Mouse (Mus musculus) lung, postnatal 36 days (tissue): ENCODE results near the gene Mrpl20.

Experiments
- DNase-seq: peaks from one replicate; pipeline ENCODE4 v3.0.0; 2022; ENCODE audit warnings: mixed read lengths

Gene Mrpl20

DNA sequence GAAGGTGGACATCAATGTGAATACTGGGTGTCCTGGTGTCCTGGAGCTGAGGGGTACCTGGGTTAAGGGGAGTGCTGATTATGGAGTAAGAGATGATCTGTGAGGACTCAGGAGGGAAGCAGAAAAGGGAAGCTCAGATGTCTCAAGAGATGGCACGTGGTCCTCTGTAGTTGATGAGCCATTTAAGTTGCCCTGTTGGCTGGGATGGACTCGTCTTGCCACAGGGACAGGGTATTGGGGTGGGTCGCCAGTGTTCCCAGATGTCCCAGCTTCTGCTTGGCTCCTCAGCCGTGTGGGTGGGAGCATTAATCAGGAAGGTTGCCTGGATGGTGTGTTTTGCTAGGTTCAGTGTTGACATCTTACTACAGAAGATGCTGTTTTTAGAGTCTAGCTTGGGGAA, 30.6 kb downstream of the Mrpl20 start:
- DNase-seq: peak; percentile 26

DNA sequence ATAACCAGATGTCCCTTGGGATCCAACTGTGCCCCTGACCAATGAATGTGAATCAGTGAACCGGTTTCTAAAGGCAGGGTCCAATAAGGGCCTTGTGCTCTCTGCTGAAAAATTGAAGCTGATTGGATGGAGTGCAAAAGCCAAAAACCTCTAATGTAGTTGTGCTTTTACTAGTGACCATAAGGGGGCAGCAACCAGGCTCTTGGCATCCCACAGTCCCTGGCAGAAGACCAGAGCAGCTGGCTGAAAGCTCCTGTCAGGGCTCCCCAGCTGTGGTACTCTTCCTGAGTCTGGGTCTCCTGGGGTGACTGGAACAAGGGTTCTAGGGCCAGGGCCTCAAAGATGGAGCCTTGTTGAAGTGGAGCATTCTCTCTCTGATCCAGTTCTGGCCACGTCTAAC, 31.2 kb downstream of the Mrpl20 start:
- DNase-seq: peak; percentile 91

DNA sequence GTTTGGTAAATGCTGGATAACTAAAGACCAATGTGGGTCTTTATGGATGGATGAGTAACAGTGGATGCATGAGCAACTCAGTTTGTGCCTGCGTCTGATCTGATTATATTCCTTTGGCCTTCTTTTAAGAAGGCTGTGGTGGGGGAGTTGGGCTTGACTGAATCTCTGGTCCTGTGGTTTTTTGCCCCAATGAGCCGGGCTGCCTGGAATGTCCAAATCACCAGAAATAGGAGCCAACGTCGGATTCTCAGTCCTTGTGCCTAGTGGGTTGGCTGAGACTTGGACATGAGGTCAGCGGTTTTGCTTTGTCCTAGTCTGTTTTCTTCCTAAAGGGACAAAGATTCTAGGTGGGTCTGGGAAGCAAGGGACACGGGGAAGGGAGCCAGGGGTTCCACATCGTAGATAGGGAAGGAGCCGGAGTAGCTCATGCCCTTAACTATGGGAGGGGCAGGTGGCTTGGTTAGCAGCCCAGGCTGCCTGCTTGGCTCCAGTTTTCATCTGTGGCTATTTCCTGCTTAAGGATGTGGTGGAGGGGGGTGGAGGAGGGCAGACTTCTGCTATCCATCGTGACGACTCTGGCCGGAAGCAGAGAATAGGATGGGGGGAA, 34.8 kb downstream of the Mrpl20 start:
- peak; percentile 76 for DNase-seq

DNA sequence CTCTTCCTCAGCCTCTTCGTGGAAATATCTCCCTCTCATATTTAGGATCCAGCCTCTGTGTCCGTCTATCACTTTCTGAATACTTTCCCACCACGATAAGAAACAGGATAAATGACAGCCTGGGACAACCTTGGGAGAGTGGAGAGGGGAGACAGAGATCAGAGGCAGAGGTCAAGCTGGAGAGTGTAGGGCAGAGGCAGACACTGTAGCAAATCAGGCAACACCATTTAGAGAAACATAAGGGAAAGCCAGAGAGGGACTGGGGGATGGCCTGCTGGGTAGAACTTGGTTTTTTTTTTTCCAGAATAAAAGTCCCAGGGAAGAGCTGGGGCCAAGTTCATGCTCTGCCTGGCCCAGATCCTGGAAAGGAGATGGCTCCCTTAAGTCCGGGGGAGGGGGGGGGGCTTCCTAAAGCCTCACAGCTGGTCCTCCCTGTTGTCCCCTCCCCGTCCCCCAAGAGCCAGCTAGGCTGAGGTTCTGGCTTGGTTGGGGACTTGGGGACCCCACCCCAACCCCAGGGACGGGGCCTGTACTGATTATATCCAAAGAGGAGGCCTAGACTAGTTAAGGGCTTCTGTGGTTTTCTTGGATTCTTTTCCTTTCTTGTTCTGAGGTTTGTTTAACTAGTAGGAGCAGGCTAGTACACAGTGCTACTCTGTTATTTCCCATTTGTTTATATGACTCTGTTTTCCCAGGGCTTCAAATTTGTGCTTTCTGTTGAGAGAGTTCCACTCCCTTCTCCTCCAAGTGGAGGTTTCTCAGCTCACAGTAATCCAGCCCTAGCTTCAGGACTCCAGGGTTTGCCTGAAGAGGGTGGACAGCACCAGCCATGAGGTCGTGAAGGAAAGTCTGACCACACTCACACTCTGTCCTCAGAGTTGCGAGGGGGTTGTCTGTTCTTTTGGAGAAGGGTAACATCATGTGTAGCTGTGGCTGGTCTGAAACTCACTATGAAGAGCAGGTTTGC, 35.8 kb downstream of the Mrpl20 start:
- DNase-seq: no peak

DNA sequence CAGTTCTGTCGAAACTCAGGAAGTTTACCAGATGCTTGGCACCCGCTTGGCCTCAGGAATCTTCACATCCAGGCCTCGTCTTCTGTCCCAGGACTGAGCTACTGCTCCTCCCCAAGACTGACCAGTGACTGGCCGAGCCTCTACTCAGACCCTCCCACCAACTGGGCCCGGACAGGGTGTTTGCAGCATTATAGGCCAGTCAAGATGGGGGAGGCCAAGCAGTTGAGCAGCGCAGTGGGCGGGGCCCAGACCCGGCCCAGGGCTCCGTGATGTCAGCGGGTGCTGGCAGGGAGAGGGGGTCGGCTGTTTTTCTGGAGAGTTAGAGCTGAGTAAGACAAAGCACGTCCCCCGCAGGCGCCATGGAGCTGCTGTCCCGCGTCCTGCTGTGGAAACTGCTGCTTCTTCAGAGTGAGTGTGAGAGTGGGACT, 36.8 kb downstream of the Mrpl20 start, which contains the start of gene Mxra8:
Gene Mxra8 (plus strand): TSS at position 198 of the 428 bp plus-strand sequence.
- peak; percentile 95 for DNase-seq

DNA sequence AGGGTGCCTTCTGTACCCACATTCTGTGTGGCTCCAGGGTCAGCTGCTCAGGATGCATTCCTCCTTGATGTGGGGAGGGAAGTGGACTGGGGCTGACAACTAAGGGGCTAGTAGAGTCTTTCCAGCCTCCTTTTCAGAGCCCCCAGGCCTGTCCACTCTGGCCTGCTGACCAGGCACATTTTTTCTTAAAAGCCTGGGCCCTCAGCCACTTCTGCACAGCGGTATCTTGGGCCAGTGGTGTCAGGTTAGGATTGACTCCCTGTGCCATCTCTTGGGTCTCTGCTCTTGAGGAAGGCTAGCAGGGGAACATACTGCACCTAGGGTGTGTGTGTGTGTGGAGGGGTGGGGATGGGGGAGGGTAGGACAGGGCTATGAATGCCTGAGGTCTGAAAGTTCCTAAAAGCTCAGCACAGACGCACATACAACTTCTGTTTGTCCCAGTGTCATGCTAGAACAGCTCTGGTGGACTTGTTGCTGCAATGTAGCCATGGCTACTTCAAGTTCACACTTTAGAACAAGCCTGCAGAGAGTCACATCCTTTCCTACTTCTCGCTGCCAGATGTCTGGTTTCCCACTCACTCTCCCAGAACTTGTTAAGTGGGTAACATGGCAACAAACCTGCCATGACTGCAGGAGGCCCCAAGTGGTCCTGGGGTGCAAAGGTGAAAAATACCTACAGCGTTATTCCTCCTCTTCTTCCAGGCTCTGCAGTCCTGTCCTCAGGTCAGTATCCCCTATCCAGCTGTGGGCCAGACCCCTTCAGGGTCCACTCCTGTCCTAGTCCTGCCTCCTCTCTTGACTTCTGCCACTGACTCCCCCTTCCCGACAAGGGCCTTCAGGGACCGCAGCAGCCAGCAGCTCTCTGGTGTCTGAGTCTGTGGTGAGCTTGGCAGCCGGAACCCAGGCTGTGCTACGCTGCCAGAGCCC, 37.7 kb downstream of the Mrpl20 start:
- DNase-seq: no peak

DNA sequence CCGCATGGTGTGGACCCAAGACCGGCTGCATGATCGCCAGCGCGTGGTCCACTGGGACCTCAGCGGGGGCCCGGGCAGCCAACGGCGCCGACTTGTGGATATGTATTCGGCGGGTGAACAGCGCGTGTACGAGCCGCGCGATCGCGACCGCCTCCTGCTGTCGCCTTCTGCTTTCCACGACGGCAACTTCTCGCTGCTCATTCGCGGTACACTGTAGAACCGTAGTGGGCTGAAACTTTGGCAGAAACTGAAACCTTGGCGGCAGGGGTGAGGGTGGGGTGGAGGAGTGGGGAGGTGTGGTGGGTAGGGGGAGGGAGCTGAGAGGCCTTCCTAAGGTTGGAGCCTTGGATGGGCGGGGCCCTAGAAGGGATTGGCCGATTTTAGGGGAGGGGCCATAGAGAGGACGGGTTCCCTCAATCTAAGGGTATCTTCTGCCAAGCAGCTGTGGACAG, 38.4 kb downstream of the Mrpl20 start:
- DNase-seq: peak; percentile 85

DNA sequence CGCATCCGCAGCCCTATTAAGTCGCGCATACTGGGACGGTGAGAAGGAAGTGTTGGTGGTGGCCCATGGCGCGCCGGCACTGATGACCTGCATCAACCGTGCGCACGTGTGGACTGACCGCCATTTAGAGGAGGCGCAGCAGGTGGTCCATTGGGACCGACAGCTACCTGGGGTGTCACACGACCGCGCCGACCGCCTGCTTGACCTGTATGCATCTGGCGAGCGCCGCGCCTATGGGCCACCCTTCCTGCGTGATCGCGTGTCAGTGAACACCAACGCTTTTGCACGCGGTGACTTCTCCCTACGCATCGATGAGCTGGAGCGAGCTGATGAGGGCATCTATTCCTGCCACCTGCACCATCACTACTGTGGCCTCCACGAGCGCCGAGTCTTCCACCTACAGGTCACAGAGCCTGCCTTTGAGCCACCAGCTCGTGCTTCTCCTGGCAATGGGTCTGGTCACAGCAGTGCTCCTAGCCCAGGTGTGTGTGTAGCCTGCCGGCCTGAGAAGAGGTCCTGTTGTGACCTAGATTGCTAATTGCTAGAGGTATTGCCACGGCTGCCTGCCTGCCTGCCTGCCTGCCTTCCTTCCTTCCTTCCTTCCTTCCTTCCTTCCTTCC, 39.1 kb downstream of the Mrpl20 start:
- no peak for DNase-seq

DNA sequence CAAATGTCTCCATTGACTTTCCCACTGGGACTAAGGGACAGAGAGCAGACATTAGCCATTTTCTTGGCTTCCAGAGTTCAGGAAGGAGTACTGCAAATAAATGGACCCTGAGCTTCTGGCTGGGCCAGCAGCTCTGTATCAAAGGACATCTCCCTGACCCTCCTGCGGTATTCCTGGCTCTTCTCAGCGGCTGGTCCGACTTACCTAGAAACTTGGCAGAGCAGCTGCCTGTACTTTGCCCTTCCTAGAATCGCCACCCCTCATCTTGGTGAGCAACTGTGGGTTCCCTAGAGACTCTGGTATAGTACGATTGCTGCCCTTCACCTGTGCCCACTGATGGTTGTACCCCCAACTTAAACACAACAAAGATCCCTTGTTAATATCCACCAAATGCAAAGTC, 40.6 kb downstream of the Mrpl20 start:
- DNase-seq: no peak

DNA sequence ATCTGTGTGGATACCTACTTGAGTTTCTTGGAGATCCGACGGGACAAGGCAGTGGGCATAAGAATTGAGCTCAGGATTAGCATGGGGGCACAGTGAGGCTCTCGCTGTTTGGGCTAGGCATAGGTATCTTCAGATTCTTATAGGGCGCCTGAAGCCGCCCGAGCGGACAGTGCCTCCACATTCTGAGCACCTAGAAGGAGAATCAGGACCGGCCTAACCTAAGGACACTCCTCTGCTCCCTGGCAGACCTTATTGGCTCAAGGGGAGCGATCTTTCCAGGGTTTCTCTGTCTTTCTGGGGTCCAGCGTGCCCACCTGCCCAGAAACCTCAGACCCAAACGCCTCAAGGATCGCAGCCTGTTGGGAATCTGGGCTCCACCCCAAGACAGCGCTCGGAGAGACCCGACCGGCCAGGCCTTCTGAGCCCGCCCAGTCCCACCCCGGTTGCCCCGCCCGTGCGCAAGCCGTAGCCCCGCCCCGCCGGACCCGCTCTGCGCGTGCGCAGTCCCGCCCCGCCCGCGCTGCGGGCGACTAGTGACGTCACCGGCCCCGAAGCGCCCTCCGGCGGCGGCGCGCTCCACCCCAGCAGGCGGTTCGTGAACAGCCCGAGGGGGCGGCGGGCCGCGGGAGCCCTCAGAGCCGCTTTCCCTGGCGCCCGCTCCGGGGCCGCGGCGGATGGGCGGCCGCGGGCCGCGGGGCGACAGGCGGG, 44.3 kb downstream of the Mrpl20 start, which contains the start of gene Dvl1:
Gene Dvl1 (plus strand): TSS at position 532 of the 708 bp plus-strand sequence.
- DNase-seq: peak; percentile 90

DNA sequence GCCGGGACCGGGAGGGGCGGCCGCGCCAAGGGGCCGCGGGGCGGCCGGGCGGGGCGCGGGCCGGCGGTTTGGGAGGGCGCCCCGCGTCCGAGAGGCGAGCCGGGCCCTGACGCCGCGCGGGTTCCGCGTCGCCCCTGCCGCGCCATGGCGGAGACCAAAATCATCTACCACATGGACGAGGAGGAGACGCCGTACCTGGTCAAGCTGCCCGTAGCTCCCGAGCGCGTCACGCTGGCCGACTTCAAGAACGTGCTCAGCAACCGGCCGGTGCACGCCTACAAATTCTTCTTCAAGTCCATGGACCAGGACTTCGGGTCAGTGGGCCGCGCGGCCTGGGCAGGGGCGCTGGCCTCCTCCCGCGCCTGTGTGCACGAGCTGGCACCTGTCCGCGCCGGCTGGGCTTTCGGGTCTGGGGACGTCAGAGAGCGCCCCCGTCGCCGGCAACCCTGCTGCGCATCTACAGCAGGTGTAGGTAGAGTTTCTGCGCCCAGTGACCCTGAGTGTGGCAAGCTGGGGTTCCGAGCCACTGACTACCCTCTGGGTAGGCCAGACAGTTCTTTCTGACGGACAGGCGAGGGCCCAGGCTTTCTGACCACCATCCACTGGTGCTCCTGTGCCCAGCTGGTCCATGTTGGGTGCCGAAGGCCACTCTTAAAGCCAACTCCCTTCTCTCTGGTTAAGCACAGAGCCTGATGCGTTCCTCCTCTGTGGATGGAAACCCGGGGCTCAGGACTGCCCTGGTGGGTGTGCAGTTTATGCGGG, 45.1 kb downstream of the Mrpl20 start:
- peak; percentile 47 for DNase-seq

DNA sequence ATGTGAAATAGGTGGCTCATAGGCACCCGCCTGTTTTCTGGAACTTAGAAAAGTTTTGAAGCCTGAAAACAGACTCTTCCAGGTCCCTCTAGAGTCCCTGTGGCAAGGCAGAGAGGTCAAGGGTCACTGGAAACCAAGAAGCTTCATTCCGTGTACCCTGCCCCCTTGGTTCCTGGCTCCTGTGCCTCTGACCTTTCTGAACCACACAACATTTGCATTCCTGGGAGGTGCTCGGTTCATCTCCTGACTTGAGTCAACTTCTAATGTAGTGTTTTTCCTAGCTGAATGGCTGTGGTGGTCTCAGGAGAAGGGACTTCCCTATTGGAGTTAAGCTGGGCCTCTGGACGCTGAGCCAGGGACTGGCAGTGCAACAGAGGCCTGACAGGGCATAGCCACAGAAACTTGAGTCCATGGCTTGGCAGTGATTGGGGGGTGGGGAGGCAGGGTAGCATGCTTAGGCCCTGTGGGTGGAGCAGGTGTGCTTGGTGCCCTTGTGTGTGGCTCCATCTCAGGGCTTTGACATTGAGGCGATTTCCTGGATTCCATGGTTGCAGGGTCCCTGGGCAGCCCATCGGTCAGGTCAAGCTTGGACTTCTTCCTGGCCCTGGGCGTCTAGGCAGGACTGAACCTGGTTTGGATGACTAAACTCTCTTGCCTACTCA, 45.9 kb downstream of the Mrpl20 start:
- no peak for DNase-seq

DNA sequence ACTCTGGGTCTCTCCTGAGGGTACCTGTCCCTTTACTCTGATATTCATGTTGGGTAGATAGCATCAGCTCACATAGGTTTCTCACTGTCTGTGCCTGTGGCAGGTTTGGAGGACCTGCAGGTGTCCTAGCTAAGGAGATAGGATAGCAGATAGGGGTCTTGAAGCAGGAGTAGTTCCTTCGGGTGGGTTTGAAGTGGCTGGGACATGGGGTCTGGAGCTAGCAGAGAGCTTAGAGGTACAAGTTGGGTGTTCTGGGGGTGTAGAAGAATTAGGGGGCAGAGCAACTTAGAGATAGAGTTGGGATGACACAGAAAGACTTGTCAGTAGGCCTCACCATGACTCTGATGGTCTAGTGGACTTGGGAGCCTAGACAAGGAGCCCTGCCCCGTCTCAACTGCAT, 46.7 kb downstream of the Mrpl20 start:
- DNase-seq: no peak

DNA sequence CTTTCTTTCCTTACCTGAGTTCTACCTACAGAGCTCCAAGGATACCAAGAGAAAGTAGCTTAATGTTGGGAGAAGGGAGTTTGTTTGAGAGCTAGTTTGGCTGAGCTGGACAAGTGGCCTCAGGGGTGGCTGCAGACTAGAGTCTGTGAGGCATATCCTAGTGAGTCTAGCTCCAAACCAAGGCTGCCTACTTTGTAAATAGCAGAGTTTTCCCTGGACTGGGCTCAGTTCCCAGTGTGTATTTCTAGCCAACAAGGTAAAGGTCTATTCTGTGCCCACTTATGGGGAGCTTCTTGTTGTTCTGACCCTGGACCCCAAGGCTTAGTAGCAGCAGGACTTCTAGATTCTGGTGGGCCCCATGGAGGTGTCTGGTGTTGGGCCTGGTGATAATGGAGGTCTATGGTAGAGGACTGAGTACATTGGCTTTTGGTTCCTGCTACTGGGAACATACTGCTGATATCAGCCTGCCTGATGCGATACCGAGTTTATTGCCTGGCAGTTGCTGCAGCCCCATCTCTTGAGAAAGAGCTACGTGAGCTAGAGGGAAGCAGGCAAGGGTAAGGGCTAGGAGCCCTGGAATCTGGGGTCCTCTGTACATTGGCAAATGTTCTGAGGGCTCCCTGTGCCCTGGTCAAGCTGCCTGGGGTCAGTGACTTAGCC, 47.2 kb downstream of the Mrpl20 start:
- no peak for DNase-seq

DNA sequence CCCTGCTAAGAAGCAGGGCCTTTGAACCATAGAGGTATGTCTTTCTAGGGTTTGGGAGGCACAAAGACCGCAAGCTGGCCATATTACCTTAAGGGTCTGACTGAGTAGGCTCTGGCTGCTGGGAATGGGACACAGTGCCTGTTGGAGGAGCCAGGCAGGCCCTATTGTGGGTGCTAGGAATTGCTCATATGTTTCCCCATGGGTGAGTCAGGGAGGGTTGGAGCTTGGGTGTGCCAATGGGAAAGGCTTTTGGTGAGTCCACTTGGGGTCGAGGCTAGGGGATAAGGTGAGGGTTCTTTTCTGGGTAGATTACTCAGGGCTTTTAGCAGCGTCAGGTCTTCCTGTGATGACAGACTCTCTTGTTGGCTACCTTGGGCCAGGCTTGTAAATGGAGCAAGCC, 48.7 kb downstream of the Mrpl20 start:
- no peak for DNase-seq

DNA sequence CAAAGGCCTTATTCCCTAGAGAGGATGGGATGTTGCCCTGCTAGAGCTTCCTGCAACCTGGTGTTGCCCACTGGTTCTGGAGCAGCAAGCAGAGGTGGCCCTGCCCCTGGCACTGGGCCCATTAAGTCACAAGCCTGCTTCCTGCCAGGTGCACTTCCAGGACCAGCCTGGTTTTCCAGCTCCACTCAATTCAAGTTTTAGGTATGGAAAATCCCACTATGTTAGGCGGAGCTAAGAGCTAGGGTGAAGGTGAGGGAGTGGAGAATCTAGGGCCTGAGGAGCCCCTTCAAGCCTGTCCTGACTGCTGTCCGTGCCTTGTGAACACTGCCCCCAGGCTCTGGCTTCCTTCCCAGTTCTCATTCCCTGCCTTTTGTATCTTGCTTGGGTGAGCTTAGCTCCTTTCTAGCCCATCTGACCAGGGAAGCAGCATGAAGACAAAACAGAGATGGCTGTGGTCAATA, 49.3 kb downstream of the Mrpl20 start:
- no peak for DNase-seq

DNA sequence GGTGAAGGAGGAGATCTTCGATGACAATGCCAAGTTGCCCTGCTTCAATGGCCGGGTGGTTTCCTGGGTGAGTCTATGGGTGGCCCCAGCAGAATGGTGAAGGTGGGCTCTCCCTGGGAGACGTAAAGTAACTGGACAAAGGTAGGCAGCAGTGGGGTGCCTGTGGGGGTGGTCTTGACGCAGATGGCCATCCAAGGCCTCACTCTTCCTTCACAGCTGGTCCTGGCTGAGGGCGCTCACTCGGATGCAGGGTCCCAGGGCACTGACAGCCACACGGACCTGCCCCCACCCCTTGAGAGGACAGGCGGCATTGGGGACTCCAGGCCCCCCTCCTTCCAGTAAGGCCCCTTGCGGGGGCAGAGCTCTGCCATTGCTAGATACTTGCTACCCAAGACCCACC, 50.7 kb downstream of the Mrpl20 start:
- DNase-seq: no peak

DNA sequence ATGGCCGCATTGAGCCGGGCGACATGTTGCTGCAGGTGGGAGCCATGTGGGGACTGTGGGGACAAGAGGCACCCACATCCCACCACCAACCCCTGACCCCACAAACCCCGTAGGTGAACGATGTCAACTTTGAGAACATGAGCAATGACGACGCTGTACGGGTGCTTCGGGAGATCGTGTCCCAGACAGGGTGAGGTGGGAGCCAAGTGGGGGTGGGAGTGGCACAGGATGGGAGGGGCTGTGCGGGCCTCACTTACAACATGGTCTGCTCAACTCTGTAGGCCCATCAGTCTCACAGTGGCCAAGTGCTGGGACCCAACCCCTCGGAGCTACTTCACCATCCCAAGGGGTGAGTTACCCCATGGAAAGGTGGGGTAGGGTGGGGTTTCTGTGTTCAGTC, 52.3 kb downstream of the Mrpl20 start:
- no peak for DNase-seq

DNA sequence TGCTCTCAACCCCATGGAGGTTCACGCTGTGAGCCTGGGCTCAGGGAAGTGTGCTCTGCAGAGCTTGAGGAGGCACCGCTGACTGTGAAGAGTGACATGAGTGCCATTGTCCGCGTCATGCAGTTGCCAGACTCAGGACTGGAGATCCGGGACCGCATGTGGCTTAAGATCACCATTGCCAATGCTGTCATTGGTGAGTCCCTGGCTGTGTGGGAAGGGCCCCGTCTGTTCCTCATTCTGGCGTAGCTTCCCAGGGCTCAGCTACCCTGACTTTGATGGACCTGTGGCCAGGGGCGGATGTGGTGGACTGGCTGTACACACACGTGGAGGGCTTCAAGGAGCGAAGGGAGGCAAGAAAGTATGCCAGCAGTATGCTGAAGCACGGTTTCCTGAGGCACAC, 53.4 kb downstream of the Mrpl20 start:
- DNase-seq: no peak

DNA sequence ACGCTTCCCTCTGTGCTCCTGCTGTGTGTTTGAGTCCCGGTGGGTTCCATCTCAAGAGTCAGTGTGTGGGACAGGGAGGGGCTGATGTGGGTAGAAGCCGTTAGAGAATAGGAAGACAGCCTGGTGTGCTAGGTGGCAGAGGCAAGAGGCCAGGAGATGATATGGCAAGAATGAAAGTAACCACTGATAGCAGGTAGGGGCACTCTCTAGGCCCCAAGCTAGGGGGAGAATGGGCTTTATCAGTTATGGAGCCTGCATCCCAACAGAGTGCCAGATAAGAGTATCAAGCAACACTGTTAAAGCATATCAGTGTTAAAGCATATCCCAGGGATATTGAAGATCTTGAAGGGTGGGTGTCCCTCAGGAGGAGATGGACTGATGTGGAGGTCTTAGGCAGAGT, 54.2 kb downstream of the Mrpl20 start:
- DNase-seq: no peak
